Mouse (Mus musculus): Measurements from ENCODE around the gene Stra8. TPM values are rescaled to one million over a fixed set of nuclear protein-coding genes. Genes with fewer than 3 reads are reported as not detected.

Stra8 gene
- total and polyA plus RNA-seq, 3 experiments = 0.11 TPM; not detected in 2

GRCm38 (mm10) chr6:34927594-34927993, 7.6 kb downstream of the Stra8 start:
- Histone ChIP-seq H3K9me3 (replicated peaks) (no peaks in the 10 kb centered on the region), H3K27me3 (ENCODE audit: insufficient read depth, low read length) (peaks cover 14% of the 10 kb centered on the region), H3K4me1 (ENCODE audit: insufficient read depth, low read depth, low read length) (no peaks in the 10 kb centered on the region), H3K4me3 (ENCODE audit: low read depth, low read length) (no peak overlapping the region), H3K36me3 (replicated peaks) (no peaks in the 10 kb centered on the region)
- TF ChIP-seq POLR2AphosphoS5 (IDR thresholded peaks at IDR 0.05; ENCODE audit: insufficient replicate concordance, low read depth, low read length) = no peak
- DNase-seq (ENCODE audit: low spot score) = no peak
- ATAC-seq (ENCODE audit: extremely low read depth, insufficient number of reproducible peaks, low FRiP score, poor library complexity, severe bottlenecking) = no peak

GRCm38 (mm10) chr6:34932633-34933032, 12.7 kb downstream of the Stra8 start:
- DNase-seq (ENCODE audit: low spot score) (no peak), ATAC-seq (ENCODE audit: extremely low read depth, insufficient number of reproducible peaks, low FRiP score, poor library complexity, severe bottlenecking) (no peak)
- Histone ChIP-seq H3K36me3 (replicated peaks) (no peaks in the 10 kb centered on the region), H3K9me3 (replicated peaks) (no peaks in the 10 kb centered on the region), H3K4me1 (ENCODE audit: insufficient read depth, low read depth, low read length) (no peaks in the 10 kb centered on the region), H3K4me3 (ENCODE audit: low read depth, low read length) (no peak overlapping the region), H3K27me3 (ENCODE audit: insufficient read depth, low read length) (peaks cover 20% of the 10 kb centered on the region)
- no peak for TF ChIP-seq GATA2 (IDR thresholded peaks at IDR 0.05; ENCODE audit: borderline replicate concordance, low read depth, low read length)
- TF ChIP-seq CTCF (IDR thresholded peaks at IDR 0.05; ENCODE audit: low read depth, low read length) = no peak
- TF ChIP-seq TAL1 (conservative IDR thresholded peaks at IDR 0.05; ENCODE audit: low read depth, low read length) = no peak
- no peak for TF ChIP-seq GATA1 (IDR thresholded peaks at IDR 0.05; ENCODE audit: borderline replicate concordance, low read length)
- TF ChIP-seq POLR2AphosphoS5 (IDR thresholded peaks at IDR 0.05; ENCODE audit: insufficient replicate concordance, low read depth, low read length) = no peak

GRCm38 (mm10) chr6:34936743-34937142, 16.8 kb downstream of the Stra8 start:
- Histone ChIP-seq H3K27me3 (ENCODE audit: insufficient read depth, low read length) (peaks cover 25% of the 10 kb centered on the region), H3K36me3 (replicated peaks) (no peaks in the 10 kb centered on the region), H3K4me1 (ENCODE audit: insufficient read depth, low read depth, low read length) (no peaks in the 10 kb centered on the region), H3K9me3 (replicated peaks) (no peaks in the 10 kb centered on the region), H3K4me3 (ENCODE audit: low read depth, low read length) (no peak overlapping the region)
- TF ChIP-seq POLR2AphosphoS5 (IDR thresholded peaks at IDR 0.05; ENCODE audit: insufficient replicate concordance, low read depth, low read length) (no peak), CTCF (IDR thresholded peaks at IDR 0.05; ENCODE audit: low read depth, low read length) (no peak), TAL1 (conservative IDR thresholded peaks at IDR 0.05; ENCODE audit: low read depth, low read length) (no peak), GATA1 (IDR thresholded peaks at IDR 0.05; ENCODE audit: borderline replicate concordance, low read length) (no peak), GATA2 (IDR thresholded peaks at IDR 0.05; ENCODE audit: borderline replicate concordance, low read depth, low read length) (no peak)
- no peak for ATAC-seq (ENCODE audit: extremely low read depth, insufficient number of reproducible peaks, low FRiP score, poor library complexity, severe bottlenecking)
- no peak for DNase-seq (ENCODE audit: low spot score)

- H3K9me3 ChIP-seq (replicated peaks) = no peaks in the 10 kb centered on the region
- TF ChIP-seq GATA1 (IDR thresholded peaks at IDR 0.05; ENCODE audit: borderline replicate concordance, low read length) = no peak
- TF ChIP-seq POLR2AphosphoS5 (IDR thresholded peaks at IDR 0.05; ENCODE audit: insufficient replicate concordance, low read depth, low read length) = no peak
- no peak for TF ChIP-seq TAL1 (conservative IDR thresholded peaks at IDR 0.05; ENCODE audit: low read depth, low read length)
- TF ChIP-seq GATA2 (IDR thresholded peaks at IDR 0.05; ENCODE audit: borderline replicate concordance, low read depth, low read length) = no peak
- H3K4me1 ChIP-seq (ENCODE audit: insufficient read depth, low read depth, low read length) = no peaks in the 10 kb centered on the region
- DNase-seq (ENCODE audit: low spot score) (no peak), ATAC-seq (ENCODE audit: extremely low read depth, insufficient number of reproducible peaks, low FRiP score, poor library complexity, severe bottlenecking) (no peak)
- no peak overlapping the region for H3K4me3 ChIP-seq (ENCODE audit: low read depth, low read length)
- peaks cover 25% of the 10 kb centered on the region for H3K27me3 ChIP-seq (ENCODE audit: insufficient read depth, low read length)
- H3K36me3 ChIP-seq (replicated peaks) = no peaks in the 10 kb centered on the region
Measured at GRCm38 (mm10) chr6:34938280-34938928, 18.4 kb downstream of the Stra8 start.

- DNase-seq (ENCODE audit: low spot score) (no peak), ATAC-seq (ENCODE audit: extremely low read depth, insufficient number of reproducible peaks, low FRiP score, poor library complexity, severe bottlenecking) (no peak)
- Histone ChIP-seq H3K27me3 (ENCODE audit: insufficient read depth, low read length) (peaks cover 21% of the 10 kb centered on the region), H3K4me1 (ENCODE audit: insufficient read depth, low read depth, low read length) (no peaks in the 10 kb centered on the region), H3K4me3 (ENCODE audit: low read depth, low read length) (no peak overlapping the region), H3K9me3 (replicated peaks) (no peaks in the 10 kb centered on the region), H3K36me3 (replicated peaks) (no peaks in the 10 kb centered on the region)
- no peak for TF ChIP-seq GATA1 (IDR thresholded peaks at IDR 0.05; ENCODE audit: borderline replicate concordance, low read length)
- TF ChIP-seq CTCF (IDR thresholded peaks at IDR 0.05; ENCODE audit: low read depth, low read length) = no peak
- TF ChIP-seq GATA2 (IDR thresholded peaks at IDR 0.05; ENCODE audit: borderline replicate concordance, low read depth, low read length) = no peak
Measured at GRCm38 (mm10) chr6:34938929-34939325, 19.0 kb downstream of the Stra8 start.

GRCm38 (mm10) chr6:34939451-34939850, 19.5 kb downstream of the Stra8 start:
- no peak for ATAC-seq (ENCODE audit: extremely low read depth, insufficient number of reproducible peaks, low FRiP score, poor library complexity, severe bottlenecking)
- no peaks in the 10 kb centered on the region for H3K9me3 ChIP-seq (replicated peaks)
- H3K4me1 ChIP-seq (ENCODE audit: insufficient read depth, low read depth, low read length) = no peaks in the 10 kb centered on the region
- no peak for DNase-seq (ENCODE audit: low spot score)
- H3K27me3 ChIP-seq (ENCODE audit: insufficient read depth, low read length) = peaks cover 21% of the 10 kb centered on the region
- TF ChIP-seq CTCF (IDR thresholded peaks at IDR 0.05; ENCODE audit: low read depth, low read length) (no peak), TAL1 (conservative IDR thresholded peaks at IDR 0.05; ENCODE audit: low read depth, low read length) (no peak), GATA1 (IDR thresholded peaks at IDR 0.05; ENCODE audit: borderline replicate concordance, low read length) (no peak), GATA2 (IDR thresholded peaks at IDR 0.05; ENCODE audit: borderline replicate concordance, low read depth, low read length) (no peak), POLR2AphosphoS5 (IDR thresholded peaks at IDR 0.05; ENCODE audit: insufficient replicate concordance, low read depth, low read length) (no peak)
- no peak overlapping the region for H3K4me3 ChIP-seq (ENCODE audit: low read depth, low read length)
- no peaks in the 10 kb centered on the region for H3K36me3 ChIP-seq (replicated peaks)

- Histone ChIP-seq H3K27me3 (ENCODE audit: insufficient read depth, low read length) (peaks cover 25% of the 10 kb centered on the region), H3K36me3 (replicated peaks) (no peaks in the 10 kb centered on the region)
Measured at GRCm38 (mm10) chr6:34941496-34941895, 21.5 kb downstream of the Stra8 start.

More at GRCm38 (mm10) chr6:34941496-34941895, 21.5 kb downstream of the Stra8 start:
- Histone ChIP-seq H3K4me1 (ENCODE audit: insufficient read depth, low read depth, low read length) (no peaks in the 10 kb centered on the region), H3K4me3 (ENCODE audit: low read depth, low read length) (no peak overlapping the region), H3K9me3 (replicated peaks) (no peaks in the 10 kb centered on the region)
- ATAC-seq (ENCODE audit: extremely low read depth, insufficient number of reproducible peaks, low FRiP score, poor library complexity, severe bottlenecking) = no peak
- TF ChIP-seq CTCF (IDR thresholded peaks at IDR 0.05; ENCODE audit: low read depth, low read length) (no peak), GATA2 (IDR thresholded peaks at IDR 0.05; ENCODE audit: borderline replicate concordance, low read depth, low read length) (no peak)
- no peak for DNase-seq (ENCODE audit: low spot score)
